Mouse (Mus musculus) bone marrow macrophage, adult 2 months (primary cell): ENCODE results near the gene Clec4n.

Source experiments
- CTCF ChIP-seq: IDR thresholded peaks from 2 replicates; pipeline ENCODE4 v1.5.1; 2012; ENCODE audit warnings: low read depth, mild to moderate bottlenecking, low read length, moderate library complexity
- POLR2A ChIP-seq: IDR thresholded peaks from 2 replicates; pipeline ENCODE4 v1.6.1; 2012; ENCODE audit warnings: mild to moderate bottlenecking, low read depth, low read length, borderline replicate concordance

- TF ChIP-seq POLR2A (no peak), CTCF (no peak)
Measured at GRCm38 (mm10) chr6:123244201-123244600, 14.6 kb downstream of the Clec4n start.
